Mouse (Mus musculus): ENCODE results near the gene Nckap5.

GRCm38 (mm10) chr1:126411426-126411825 lies 419.2 kb downstream of the Nckap5 start:
- TF ChIP-seq ZKSCAN1 (IDR thresholded peaks at IDR 0.05; ENCODE audit: borderline replicate concordance, low read depth, low read length) (no peak), EP300 (IDR thresholded peaks at IDR 0.05; ENCODE audit: low read length) (no peak), CTCF (conservative IDR thresholded peaks at IDR 0.05 in 1 of 2, IDR thresholded peaks at IDR 0.05 in 1 of 2; ENCODE audit: low read depth in 2 of 2, low read length in 2 of 2) (no peak), JUND (conservative IDR thresholded peaks at IDR 0.05; ENCODE audit: low read depth, low read length) (no peak), NRF1 (IDR thresholded peaks at IDR 0.05; ENCODE audit: low read depth, low read length) (no peak), SMC3 (IDR thresholded peaks at IDR 0.05; ENCODE audit: low read depth, low read length) (no peak), ZMIZ1 (IDR thresholded peaks at IDR 0.05; ENCODE audit: low read depth, low read length) (no peak), KAT2A (IDR thresholded peaks at IDR 0.05; ENCODE audit: insufficient replicate concordance, low read length) (no peak), ETS1 (conservative IDR thresholded peaks at IDR 0.05; ENCODE audit: low read depth, low read length) (no peak), IRF4 (IDR thresholded peaks at IDR 0.05; ENCODE audit: low read depth, low read length) (no peak), NELFE (IDR thresholded peaks at IDR 0.05; ENCODE audit: low read depth, low read length) (no peak), HCFC1 (IDR thresholded peaks at IDR 0.05; ENCODE audit: low read depth, low read length) (no peak), MEF2A (IDR thresholded peaks at IDR 0.05; ENCODE audit: borderline replicate concordance, low read depth, low read length) (no peak)
